Mouse (Mus musculus): ENCODE data around the gene Agap1. TPM values are rescaled to one million over a fixed set of nuclear protein-coding genes. Genes with fewer than 3 reads are reported as not detected.

The Agap1 gene
- polyA plus RNA-seq, 1 experiment from 2014 or later = 8.5 TPM

DNA sequence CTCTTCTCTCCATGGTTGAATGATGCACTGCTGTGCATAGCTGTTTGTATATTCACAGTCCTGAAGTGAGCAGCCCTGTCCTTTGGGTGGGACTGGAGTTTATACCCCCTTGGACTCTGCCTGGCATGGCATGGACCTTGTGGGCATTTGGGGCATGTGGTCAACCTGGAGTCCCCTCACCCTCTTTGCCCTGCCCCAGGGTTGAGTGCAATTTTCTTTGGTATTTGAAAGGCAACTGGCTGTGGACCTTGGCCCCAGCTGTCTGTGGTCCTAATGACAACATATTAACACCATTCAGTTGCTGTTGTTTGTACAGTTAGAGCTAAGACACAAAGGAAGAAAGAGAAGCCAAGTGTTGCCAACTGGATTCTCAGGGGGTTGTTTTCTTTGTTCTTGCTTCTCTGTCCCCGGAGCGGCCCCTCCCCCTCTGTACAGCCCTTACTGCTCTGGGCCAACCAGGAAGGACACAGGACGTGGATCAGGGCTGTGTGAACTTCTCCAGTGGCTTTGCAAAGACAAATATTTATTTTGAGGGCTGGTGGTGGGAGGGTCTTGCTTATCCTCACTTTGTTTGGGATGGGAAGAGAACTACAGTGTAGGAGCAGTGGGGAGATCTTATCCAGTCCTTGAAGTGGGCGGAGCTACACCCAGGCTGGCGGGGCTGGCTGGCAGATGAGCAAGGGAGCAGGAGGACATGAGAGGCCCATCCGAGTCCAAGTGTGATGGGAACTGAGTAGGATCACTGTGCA, 12.9 kb downstream of the Agap1 start:
- peaks cover 22% of the 10 kb centered on the region; the same call in 1 of the 2 replicates for H3K4me1 ChIP-seq (replicated peaks; ENCODE audit: insufficient read depth, low read length)

DNA sequence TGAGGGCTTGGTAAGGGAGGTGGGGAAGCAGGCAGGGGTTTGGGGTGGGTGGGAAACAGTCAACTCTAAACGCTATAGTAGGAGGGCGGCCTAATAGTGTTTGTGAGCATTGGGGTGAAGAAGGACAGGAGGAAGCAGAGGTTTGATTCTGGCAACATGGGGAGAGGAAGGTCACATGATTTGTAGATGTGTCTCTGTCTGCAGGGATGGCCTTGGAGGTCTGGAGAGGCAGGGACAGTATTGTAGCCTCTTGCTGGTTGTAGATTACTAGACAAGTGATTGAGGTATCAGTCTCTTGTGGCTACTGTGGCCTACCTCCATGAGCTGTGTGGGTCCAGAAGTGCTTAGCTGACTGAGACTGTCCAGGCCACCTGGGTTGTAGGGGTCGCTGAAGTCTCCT, 13.5 kb downstream of the Agap1 start:
- 0 out of 2 replicates have a peak overlapping the region, but pooled peaks have one; percentile 12 for H3K4me2 ChIP-seq (ENCODE audit: low read length)
- H3K27ac ChIP-seq = peak overlapping the region; percentile 60; the same call in 1 of the 2 replicates
- TF ChIP-seq CTCF (IDR thresholded peaks at IDR 0.05; ENCODE audit: low read depth) = no peak
- no peaks in the 10 kb centered on the region for H3K36me3 ChIP-seq (ENCODE audit: insufficient read depth, low read length)
- peaks cover 22% of the 10 kb centered on the region; the same call in 1 of the 2 replicates for H3K4me1 ChIP-seq (replicated peaks; ENCODE audit: insufficient read depth, low read length)
- no peaks in the 10 kb centered on the region for H3K27me3 ChIP-seq (ENCODE audit: insufficient read depth, low read length)
- WGBS = 55% methylated on average over 3 of the region's 3 CpGs
- H3K4me3 ChIP-seq (replicated peaks; ENCODE audit: low read depth, low read length) = no peak overlapping the region
- H3K9ac ChIP-seq (ENCODE audit: low read depth, low read length) = no peak overlapping the region
- no peak for ATAC-seq (replicated peaks; ENCODE audit: low FRiP score, low read depth)
- DNase-seq (ENCODE audit: low spot score) = no peak
- no peaks in the 10 kb centered on the region for H3K9me3 ChIP-seq (replicated peaks; ENCODE audit: low read length)

More for the DNA sequence above, 12.9 kb downstream of the Agap1 start:
- no peak overlapping the region for H3K9ac ChIP-seq (ENCODE audit: low read depth, low read length)
- H3K27ac ChIP-seq = peak overlapping the region; percentile 60
- H3K4me3 ChIP-seq (replicated peaks; ENCODE audit: low read depth, low read length) = no peak overlapping the region
- TF ChIP-seq CTCF (IDR thresholded peaks at IDR 0.05; ENCODE audit: low read depth) = no peak
- H3K4me2 ChIP-seq (ENCODE audit: low read length) = peak overlapping the region; percentile 12; the same call in 1 of the 2 replicates
- H3K27me3 ChIP-seq (ENCODE audit: insufficient read depth, low read length) = no peaks in the 10 kb centered on the region
- H3K36me3 ChIP-seq (ENCODE audit: insufficient read depth, low read length) = no peaks in the 10 kb centered on the region
- DNase-seq (ENCODE audit: low spot score) = peak; percentile 73
- peak; percentile 47 for ATAC-seq (replicated peaks; ENCODE audit: low FRiP score, low read depth)
- WGBS = 20% methylated on average over 6 of the region's 6 CpGs
- no peaks in the 10 kb centered on the region for H3K9me3 ChIP-seq (replicated peaks; ENCODE audit: low read length)

DNA sequence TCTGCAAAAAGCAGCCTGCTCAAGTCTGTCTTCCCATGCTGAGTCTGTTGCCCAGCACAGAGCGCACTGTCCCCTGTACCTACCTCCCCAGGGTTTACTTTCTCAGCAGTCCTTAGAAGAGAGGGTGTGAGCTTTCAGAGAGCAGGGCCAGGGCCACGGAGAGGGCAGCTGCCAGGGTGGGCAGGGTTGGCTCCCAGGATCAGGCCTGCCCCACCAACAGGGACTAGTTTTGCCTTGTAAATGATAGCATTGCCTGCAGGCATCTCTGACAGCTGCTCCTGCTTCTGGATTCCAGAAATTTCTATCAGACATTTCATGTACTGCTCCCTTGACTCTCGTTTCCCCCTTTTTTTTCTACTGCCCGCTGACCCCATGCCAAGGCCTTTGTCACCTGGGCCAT, 16.8 kb downstream of the Agap1 start:
- DNase-seq (ENCODE audit: low spot score) = no peak
- ATAC-seq (replicated peaks; ENCODE audit: low FRiP score, low read depth) = no peak
- Histone ChIP-seq H3K27ac (peak overlapping the region; percentile 31; the same call in 1 of the 2 replicates), H3K4me1 (replicated peaks; ENCODE audit: insufficient read depth, low read length) (peaks cover 19% of the 10 kb centered on the region; the same call in 1 of the 2 replicates), H3K9ac (ENCODE audit: low read depth, low read length) (no peak overlapping the region), H3K9me3 (replicated peaks; ENCODE audit: low read length) (no peaks in the 10 kb centered on the region), H3K4me3 (replicated peaks; ENCODE audit: low read depth, low read length) (no peak overlapping the region), H3K27me3 (ENCODE audit: insufficient read depth, low read length) (no peaks in the 10 kb centered on the region), H3K4me2 (ENCODE audit: low read length) (no peak overlapping the region), H3K36me3 (ENCODE audit: insufficient read depth, low read length) (no peaks in the 10 kb centered on the region)
- 62% methylated on average over 4 of the region's 4 CpGs for WGBS
- no peak for TF ChIP-seq CTCF (IDR thresholded peaks at IDR 0.05; ENCODE audit: low read depth)

DNA sequence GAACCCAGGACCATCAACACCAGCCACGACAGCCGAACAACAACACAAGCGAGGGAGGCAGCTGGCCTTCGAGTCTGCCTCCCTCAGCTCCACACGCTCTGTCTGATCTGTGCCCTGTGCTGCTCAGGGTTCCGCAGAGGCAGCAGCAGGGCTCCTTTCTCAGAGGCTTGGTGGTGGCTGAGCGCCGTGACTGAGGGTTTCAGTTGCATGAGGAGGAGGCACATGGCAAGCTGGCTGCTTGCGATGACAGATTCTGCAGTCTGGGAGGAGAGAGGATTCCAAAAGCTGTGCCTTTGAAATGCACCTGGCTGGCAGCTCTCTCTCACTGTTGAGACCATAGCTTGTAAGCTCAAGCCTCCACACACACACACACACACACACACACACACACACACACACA, 17.3 kb downstream of the Agap1 start:
- no peak for TF ChIP-seq CTCF (IDR thresholded peaks at IDR 0.05; ENCODE audit: low read depth)
- Histone ChIP-seq H3K36me3 (ENCODE audit: insufficient read depth, low read length) (no peaks in the 10 kb centered on the region), H3K27me3 (ENCODE audit: insufficient read depth, low read length) (no peaks in the 10 kb centered on the region), H3K4me3 (replicated peaks; ENCODE audit: low read depth, low read length) (no peak overlapping the region), H3K4me2 (ENCODE audit: low read length) (no peak overlapping the region), H3K27ac (peak overlapping the region; percentile 31; the same call in 1 of the 2 replicates), H3K9me3 (replicated peaks; ENCODE audit: low read length) (no peaks in the 10 kb centered on the region), H3K4me1 (replicated peaks; ENCODE audit: insufficient read depth, low read length) (peaks cover 15% of the 10 kb centered on the region; the same call in 1 of the 2 replicates), H3K9ac (ENCODE audit: low read depth, low read length) (no peak overlapping the region)
- 63% methylated on average over 9 of the region's 9 CpGs for WGBS
- DNase-seq (ENCODE audit: low spot score) (no peak), ATAC-seq (replicated peaks; ENCODE audit: low FRiP score, low read depth) (no peak)

DNA sequence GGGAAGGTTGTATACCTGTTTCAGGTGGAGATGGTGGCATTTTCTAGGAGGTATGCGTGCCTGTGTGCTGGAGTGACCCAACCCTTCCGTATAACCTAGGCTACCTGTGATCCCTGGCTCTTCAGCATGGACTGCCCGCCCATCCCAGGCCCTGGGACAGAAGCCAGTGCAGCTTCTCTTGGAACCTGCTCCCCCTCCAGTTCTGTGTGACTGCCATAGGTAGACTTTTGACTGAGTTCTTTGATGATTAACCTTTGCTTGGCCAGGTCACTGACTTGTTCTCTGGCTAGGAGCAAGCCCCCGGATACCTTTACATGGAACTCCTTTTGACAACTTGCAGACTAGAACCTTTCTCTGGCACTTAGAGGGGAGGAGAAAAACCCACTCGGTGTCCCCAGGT, 19.3 kb downstream of the Agap1 start:
- H3K36me3 ChIP-seq (ENCODE audit: insufficient read depth, low read length) = no peaks in the 10 kb centered on the region
- H3K4me1 ChIP-seq (replicated peaks; ENCODE audit: insufficient read depth, low read length) = no peaks in the 10 kb centered on the region; the same call in 1 of the 2 replicates
- no peak overlapping the region for H3K4me3 ChIP-seq (replicated peaks; ENCODE audit: low read depth, low read length)
- ATAC-seq (replicated peaks; ENCODE audit: low FRiP score, low read depth) (no peak; the same call in 1 of the 2 replicates), DNase-seq (ENCODE audit: low spot score) (no peak)
- no peaks in the 10 kb centered on the region for H3K27me3 ChIP-seq (ENCODE audit: insufficient read depth, low read length)
- H3K9ac ChIP-seq (ENCODE audit: low read depth, low read length) = no peak overlapping the region
- WGBS = 67% methylated on average over 5 of the region's 5 CpGs
- H3K9me3 ChIP-seq (replicated peaks; ENCODE audit: low read length) = no peaks in the 10 kb centered on the region
- H3K4me2 ChIP-seq (ENCODE audit: low read length) = no peak overlapping the region
- TF ChIP-seq CTCF (IDR thresholded peaks at IDR 0.05; ENCODE audit: low read depth) = no peak
- H3K27ac ChIP-seq = peak overlapping the region; percentile 27; the same call in 1 of the 2 replicates

DNA sequence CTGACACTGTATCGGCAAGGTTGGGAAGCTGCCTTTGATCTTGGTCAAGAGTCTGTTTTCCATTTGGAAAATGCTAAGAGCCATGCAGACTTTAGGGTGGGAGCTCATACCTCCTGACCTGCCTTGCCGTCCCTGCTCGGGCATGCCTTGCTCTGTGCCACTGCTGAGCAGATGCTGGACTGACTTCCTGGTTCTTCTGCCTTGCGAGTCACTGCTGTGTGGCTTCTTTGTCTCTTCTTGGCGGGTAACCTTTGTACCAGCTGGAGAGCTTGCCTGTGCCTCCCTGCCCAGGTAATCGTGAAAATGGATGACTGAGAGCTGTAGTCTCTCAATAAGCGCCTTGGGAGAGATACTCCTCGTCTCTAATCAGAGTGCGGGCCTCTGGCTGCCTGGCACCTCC, 20.2 kb downstream of the Agap1 start:
- Histone ChIP-seq H3K9me3 (replicated peaks; ENCODE audit: low read length) (no peaks in the 10 kb centered on the region), H3K9ac (ENCODE audit: low read depth, low read length) (no peak overlapping the region), H3K27me3 (ENCODE audit: insufficient read depth, low read length) (no peaks in the 10 kb centered on the region), H3K4me3 (replicated peaks; ENCODE audit: low read depth, low read length) (no peak overlapping the region), H3K27ac (no peak overlapping the region), H3K36me3 (ENCODE audit: insufficient read depth, low read length) (no peaks in the 10 kb centered on the region), H3K4me2 (ENCODE audit: low read length) (no peak overlapping the region), H3K4me1 (replicated peaks; ENCODE audit: insufficient read depth, low read length) (no peaks in the 10 kb centered on the region; the same call in 1 of the 2 replicates)
- WGBS = 63% methylated on average over 9 of the region's 9 CpGs
- TF ChIP-seq CTCF (IDR thresholded peaks at IDR 0.05; ENCODE audit: low read depth) = no peak
- no peak for DNase-seq (ENCODE audit: low spot score)
- no peak for ATAC-seq (replicated peaks; ENCODE audit: low FRiP score, low read depth)

All from kidney, postnatal 0 days (tissue).